Mouse (Mus musculus) kidney, postnatal 25 days (tissue): ENCODE data around the gene Gtf2e1.
A peak's percentile ranks its signal among the peaks of the same experiment; 100 is the strongest.

Source experiments
- DNase-seq, 2 experiments: peaks; one replicate each; pipeline ENCODE4 v3.0.0; 2021; ENCODE audit warnings: mixed read lengths in 2 of 2

Gene Gtf2e1

GRCm38 (mm10) chr16:37540776-37541175 lies 1.2 kb upstream of the Gtf2e1 start:
- no peak for DNase-seq

GRCm38 (mm10) chr16:37539240-37539610 lies 364 bp downstream of the Gtf2e1 start:
- DNase-seq: no peak

- no peak for DNase-seq
These were observed 6.1 kb downstream of the Gtf2e1 start for GRCm38 (mm10) chr16:37533369-37534068.

GRCm38 (mm10) chr16:37532046-37532445 lies 7.5 kb downstream of the Gtf2e1 start:
- DNase-seq: no peak

DNA sequence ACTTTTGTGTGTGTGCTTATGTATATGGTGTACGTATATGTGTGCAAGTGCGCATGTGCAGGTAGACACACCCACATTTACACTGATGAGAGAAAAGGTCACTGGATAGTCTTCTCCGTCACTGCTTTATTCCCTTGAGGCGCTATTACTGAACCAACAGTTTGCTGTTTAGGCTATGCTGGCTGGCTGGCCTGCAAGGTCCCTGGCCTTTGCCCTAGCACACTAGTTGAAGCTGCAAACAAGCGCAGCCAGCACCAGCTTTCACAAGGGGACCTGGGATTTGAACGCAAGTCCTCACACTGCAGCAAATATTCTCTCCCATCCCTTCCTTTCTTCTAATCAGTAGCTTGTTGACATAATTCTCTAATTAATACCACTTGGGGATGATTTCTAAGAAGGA lies 9.4 kb downstream of the Gtf2e1 start:
- DNase-seq: peak; percentile 28 to 41

DNA sequence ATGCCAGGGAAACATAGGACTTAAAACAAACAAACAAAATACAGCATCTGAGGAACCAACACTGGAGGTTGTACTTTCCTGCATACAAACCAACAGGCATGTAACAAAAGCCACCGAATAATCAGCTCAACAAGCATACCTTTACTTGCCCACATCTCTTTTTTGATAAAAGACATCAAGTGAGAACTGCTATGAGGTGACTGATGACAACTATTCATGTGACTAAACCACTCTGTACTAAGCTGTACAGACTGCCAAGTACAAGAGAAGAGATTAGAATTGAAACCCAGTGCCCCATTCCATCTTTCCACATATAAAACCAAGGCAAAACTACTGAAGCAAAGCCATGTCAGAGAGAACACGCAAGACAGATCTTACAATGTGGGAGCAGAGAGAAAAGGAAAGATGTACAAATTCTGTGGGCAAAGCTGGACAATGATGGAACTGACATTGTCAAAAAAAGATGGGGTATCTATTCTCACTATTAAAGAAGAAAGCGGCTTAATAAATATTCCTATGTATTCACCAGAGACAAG lies 12.8 kb downstream of the Gtf2e1 start:
- DNase-seq: no peak

- no peak for DNase-seq
These were observed 14.5 kb downstream of the Gtf2e1 start for GRCm38 (mm10) chr16:37525121-37525520.

- DNase-seq: no peak
These were observed 17.4 kb downstream of the Gtf2e1 start for GRCm38 (mm10) chr16:37522100-37522697.

- no peak for DNase-seq
These were observed 19.2 kb downstream of the Gtf2e1 start for GRCm38 (mm10) chr16:37520190-37521040.

GRCm38 (mm10) chr16:37519721-37520120 lies 19.9 kb downstream of the Gtf2e1 start:
- DNase-seq: no peak

DNA sequence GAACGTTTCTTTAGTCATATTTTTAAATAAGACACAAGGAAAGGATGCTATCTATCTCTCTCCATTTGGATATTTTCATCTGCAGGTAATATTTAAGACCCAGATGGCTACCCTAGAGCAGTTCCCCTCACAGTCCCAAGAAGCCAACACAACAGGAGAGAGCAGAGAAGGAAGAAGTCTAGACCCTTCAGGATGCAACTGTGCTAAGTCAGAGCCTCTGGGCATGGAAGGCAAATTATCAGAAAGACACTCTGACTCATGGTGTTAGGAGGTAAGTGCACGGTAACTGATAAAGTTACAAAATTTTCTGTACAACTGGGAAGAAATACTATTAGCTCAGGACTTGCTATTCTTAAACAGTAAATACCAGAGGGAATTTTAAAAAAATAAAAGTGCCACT lies 20.9 kb downstream of the Gtf2e1 start:
- no peak for DNase-seq

GRCm38 (mm10) chr16:37517596-37518211 lies 21.9 kb downstream of the Gtf2e1 start:
- no peak for DNase-seq

DNA sequence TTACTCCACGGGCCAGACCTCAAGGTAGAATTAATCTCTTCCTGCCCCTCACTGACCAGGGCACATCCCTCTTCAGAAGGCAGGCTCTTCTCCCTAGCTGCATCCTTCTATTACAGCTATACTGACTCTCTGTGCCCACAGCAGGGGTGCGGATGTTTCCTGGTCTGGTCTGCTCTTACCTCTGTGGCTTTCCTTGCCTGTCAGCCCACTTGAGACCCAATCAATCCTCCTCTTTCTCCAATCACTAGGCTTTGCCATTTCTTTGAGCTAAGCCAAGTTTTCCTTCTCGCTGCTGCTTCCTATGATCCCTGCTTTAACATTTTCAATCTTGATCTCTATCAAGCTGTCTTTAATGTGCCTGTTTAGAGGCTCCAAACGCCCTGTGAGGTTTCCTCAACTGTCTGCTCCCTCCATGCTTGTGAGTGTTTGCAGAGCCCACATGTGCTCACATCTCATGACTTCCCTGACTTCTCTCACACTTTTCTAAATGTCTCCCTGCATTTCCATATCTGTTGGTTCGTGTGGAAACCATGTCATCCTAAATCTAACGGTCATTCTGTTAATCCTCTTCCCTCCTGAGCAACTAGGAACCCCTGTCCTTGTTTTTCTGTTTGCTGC lies 23.1 kb downstream of the Gtf2e1 start:
- no peak for DNase-seq

GRCm38 (mm10) chr16:37514644-37515043 lies 24.9 kb downstream of the Gtf2e1 start:
- no peak for DNase-seq

DNA sequence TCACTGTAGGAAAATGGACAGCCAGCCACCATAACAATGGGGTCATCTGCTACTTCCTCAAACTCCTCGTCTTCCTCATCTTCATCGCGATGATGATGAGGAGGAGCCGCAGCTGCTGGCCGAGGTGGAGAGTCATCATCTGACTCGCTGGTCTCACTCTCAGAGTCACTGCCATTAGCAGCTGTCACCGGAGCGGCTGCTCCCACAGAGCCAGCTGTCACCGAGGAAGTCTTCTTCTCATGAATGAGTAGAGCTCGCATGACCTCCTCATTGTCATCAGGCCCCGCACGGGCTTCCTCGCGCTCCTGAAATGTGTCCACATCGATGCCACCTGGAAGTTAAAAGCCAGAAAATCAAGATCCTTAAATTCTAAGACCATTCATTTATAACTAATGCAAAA lies 28.1 kb downstream of the Gtf2e1 start:
- DNase-seq: no peak

GRCm38 (mm10) chr16:37506751-37507150 lies 32.8 kb downstream of the Gtf2e1 start:
- DNase-seq: no peak

GRCm38 (mm10) chr16:37504517-37504916 lies 35.1 kb downstream of the Gtf2e1 start:
- no peak for DNase-seq

GRCm38 (mm10) chr16:37498581-37498980 lies 41.0 kb downstream of the Gtf2e1 start:
- no peak for DNase-seq

DNA sequence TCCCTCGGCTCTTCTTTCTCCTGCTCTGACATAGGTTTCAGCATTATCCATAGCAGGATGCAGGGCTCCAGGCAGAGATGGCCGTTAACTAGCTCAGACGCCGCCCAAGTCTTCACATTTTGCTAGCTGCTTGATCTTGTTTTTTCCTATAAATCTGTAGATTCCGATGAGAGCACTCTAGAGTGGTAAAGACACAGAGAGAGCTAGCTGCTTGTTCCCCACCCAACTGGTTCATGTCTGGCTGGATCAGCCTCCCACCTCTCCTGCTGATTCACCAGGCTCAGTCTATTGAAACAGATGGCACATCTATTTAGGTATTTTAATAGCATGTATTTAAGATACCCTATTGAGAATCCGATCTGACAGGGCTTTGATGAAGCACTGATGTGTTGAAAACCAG lies 44.6 kb downstream of the Gtf2e1 start:
- no peak for DNase-seq

GRCm38 (mm10) chr16:37486826-37487612 lies 52.6 kb downstream of the Gtf2e1 start:
- no peak for DNase-seq
